Mouse (Mus musculus) hindbrain, postnatal 0 days (tissue): ENCODE data around the gene Sdc4. TPM values are rescaled to one million over a fixed set of nuclear protein-coding genes. Genes with fewer than 3 reads are reported as not detected.

ENCODE experiments used
- ATAC-seq: fragments of 200-750 bp; cut with Nextera tagmentation; 2 replicates; pipeline ENCODE4 v1.8.0; 2017; ENCODE audit warnings: mild to moderate bottlenecking, moderate TSS enrichment, moderate library complexity
- DNase-seq: peaks from one replicate; pipeline ENCODE4 v3.0.0-alpha.2; 2015; ENCODE audit warnings: low spot score
- H3K27ac ChIP-seq: fragments of 300-500 bp; sonication (generic); 2 replicates; pipeline ENCODE4 v1.5.1; 2014; ENCODE audit warnings: mild to moderate bottlenecking
- H3K27me3 ChIP-seq: fragments of 300-500 bp; sonication (generic); 2 replicates; pipeline ENCODE4 v1.6.1; 2014; ENCODE audit warnings: low read length, mixed read lengths; ENCODE audit not compliant: insufficient read depth
- H3K36me3 ChIP-seq: fragments of 300-500 bp; sonication (generic); 2 replicates; pipeline ENCODE4 v1.6.1; 2014; ENCODE audit warnings: low read length, mixed read lengths; ENCODE audit not compliant: insufficient read depth
- H3K4me1 ChIP-seq: fragments of 300-500 bp; sonication (generic); 2 replicates; pipeline ENCODE4 v1.6.1; 2014; ENCODE audit warnings: antibody characterized with exemption, low read length, mixed read lengths; ENCODE audit not compliant: insufficient read depth
- H3K4me2 ChIP-seq: fragments of 300-500 bp; sonication (generic); 2 replicates; pipeline ENCODE4 v1.6.1; 2014; ENCODE audit warnings: low read depth, mild to moderate bottlenecking, low read length, moderate library complexity, mixed read lengths
- H3K4me3 ChIP-seq: fragments of 300-500 bp; sonication (generic); 2 replicates; pipeline ENCODE4 v1.5.1; 2014; ENCODE audit warnings: low read length
- H3K9ac ChIP-seq: fragments of 300-500 bp; sonication (generic); replicated peaks from 2 replicates; pipeline ENCODE4 v1.6.1; 2014; ENCODE audit warnings: mild to moderate bottlenecking, low read length, moderate library complexity, mixed read lengths
- H3K9me3 ChIP-seq: fragments of 300-500 bp; sonication (generic); 2 replicates; pipeline ENCODE4 v1.6.1; 2016; ENCODE audit warnings: low read length, mixed read lengths
- CTCF ChIP-seq: IDR thresholded peaks from 2 replicates; pipeline ENCODE4 v1.5.1; 2016; ENCODE audit warnings: antibody characterized with exemption, control low read depth, low read depth
- WGBS: fragments of 180-500 bp; shearing (Covaris S2); extraction: QIAGEN DNeasy Blood & Tissue Kit; methylation state at CpG from one replicate; pipeline ENCODE4 v1.1.7; 2014; 5-methylcytosine and 5-hydroxymethylcytosine counted together
- polyA plus RNA-seq: library from polyadenylated mRNA; unstranded; fragments of >200 nt; fragmentation: Nextera tagmentation; extraction: Ambion mirVana; gene quantifications from 2 replicates; pipeline ENCODE4 v1.2.1, GENCODE M21; 2015
- total RNA-seq: library from RNA; depleted of rRNA; stranded (reverse); fragments of >200 nt; gene quantifications from 2 replicates; pipeline ENCODE4 v1.2.3, GENCODE M21; 2014

Sdc4 gene
- total and polyA plus RNA-seq, 2 experiments from 2014 or later: 31.1 to 36.7 TPM

DNA sequence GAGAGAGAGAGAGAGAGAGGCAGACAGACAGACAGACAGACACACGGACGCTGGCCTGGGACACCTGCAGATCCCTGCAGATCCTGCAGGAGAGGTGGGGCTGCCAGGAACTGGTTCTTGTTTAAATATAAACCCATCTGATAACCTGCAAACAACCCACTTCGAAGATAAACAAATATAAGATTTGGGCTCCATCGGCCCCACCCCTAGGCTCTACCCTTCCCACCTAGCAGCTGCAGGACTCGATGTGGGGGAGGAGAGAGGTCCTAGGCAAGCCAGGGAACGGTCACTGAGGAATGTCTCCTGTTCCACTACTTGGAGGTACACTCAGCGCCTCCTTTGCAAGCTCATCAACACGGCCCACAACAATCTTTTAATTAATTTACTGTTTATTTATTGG is 5.4 kb downstream of the Sdc4 start:
- DNase-seq (no peak), ATAC-seq (no peak)
- Histone ChIP-seq H3K4me3 (no peak overlapping the region), H3K4me2 (no peak overlapping the region), H3K27ac (no peak overlapping the region), H3K36me3 (no peaks in the 10 kb centered on the region), H3K9ac (no peak overlapping the region), H3K9me3 (no peaks in the 10 kb centered on the region), H3K27me3 (no peaks in the 10 kb centered on the region), H3K4me1 (peaks cover 12% of the 10 kb centered on the region)
- 72% methylated on average over 8 of the region's 8 CpGs for WGBS
- no peak for TF ChIP-seq CTCF

DNA sequence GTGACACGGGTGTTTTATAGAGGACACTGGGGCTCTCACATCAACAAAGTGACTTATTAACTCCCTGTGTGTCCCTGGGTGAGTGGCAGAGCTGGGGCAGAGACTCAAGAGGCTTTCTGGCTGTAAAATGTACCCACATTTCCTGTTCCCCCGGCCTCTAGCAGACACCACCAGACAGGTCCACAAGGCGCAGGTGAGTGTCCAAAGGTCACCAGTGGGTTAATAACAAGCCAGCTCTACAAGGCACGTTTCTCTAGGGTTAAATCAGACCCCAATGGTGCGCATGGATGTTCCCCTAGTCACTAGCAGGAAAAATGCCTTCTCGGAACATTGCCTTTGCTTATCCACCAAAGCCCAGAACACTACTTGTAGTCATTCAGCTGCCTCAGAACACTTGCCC is 6.0 kb downstream of the Sdc4 start:
- no peak for TF ChIP-seq CTCF
- 77% methylated on average over 6 of the region's 6 CpGs for WGBS
- H3K27me3 ChIP-seq: no peaks in the 10 kb centered on the region
- no peak overlapping the region for H3K4me3 ChIP-seq
- ATAC-seq (no peak), DNase-seq (no peak)
- H3K4me1 ChIP-seq: peaks cover 7% of the 10 kb centered on the region; the same call in 1 of the 2 replicates
- no peaks in the 10 kb centered on the region for H3K9me3 ChIP-seq
- no peak overlapping the region for H3K27ac ChIP-seq
- H3K4me2 ChIP-seq: no peak overlapping the region
- no peaks in the 10 kb centered on the region for H3K36me3 ChIP-seq
- H3K9ac ChIP-seq: no peak overlapping the region

DNA sequence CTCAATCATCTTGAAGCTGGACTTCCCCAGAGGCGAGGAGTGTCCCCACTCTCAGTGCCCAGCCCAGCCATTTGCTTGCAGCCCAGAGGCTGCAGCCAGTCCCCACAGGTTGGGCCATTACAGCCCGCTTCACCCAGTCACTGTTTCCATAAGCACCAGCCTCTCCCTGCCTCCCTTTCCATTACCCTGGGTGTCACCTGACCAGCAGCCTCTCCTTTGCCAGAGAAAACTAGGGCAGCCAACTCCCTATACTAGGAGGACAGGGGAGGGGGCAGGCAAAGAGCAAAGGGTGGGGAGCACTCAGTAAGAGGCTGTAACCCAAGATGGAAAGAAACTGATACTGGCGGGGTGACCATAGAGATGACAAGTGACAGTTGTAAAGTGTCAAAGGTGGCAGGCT is 6.7 kb downstream of the Sdc4 start:
- no peak overlapping the region for H3K4me3 ChIP-seq
- peak; percentile 63 for ATAC-seq
- no peaks in the 10 kb centered on the region for H3K36me3 ChIP-seq
- no peaks in the 10 kb centered on the region for H3K9me3 ChIP-seq
- no peak overlapping the region for H3K9ac ChIP-seq
- H3K27ac ChIP-seq: peak overlapping the region; percentile 71
- WGBS: 68% methylated on average over 3 of the region's 3 CpGs
- no peak overlapping the region for H3K4me2 ChIP-seq
- no peak for TF ChIP-seq CTCF
- H3K27me3 ChIP-seq: no peaks in the 10 kb centered on the region
- 0 out of 2 replicates have a peak, but pooled peaks cover 3% of the 10 kb centered on the region for H3K4me1 ChIP-seq
- DNase-seq: no peak

DNA sequence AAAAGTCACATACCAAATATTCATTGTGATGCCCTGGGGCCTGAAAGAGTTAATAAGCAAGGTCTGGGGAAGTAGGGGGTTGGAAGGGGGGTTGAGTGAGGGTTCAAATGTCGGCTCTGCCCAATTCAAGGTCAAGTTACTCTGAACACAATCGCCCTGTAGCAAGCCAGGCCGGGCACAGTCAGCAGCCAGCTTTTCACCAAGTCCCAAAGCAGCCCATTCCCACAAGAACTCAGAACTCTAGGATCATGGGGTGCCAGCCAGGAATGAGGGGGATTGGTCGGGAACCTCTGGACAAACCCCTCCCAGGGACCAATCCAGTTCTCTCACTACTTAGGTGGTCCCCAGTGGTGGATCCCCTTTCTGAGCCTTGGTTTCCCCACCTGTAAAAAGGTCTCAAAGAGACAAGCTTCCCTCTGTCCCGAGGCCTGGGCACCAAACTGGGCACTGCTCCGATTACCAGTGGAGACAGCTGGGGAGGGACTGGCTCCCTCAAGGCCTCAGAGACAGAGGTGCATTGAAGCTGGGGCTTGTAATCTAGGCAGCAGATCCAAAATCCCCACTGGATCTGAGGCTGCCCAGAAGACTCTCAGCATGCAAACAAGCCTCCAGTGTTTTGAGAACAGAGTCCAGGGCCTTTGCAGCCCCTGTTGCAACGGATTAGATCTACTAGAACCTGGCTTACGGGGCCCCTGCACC is 7.3 kb downstream of the Sdc4 start:
- 0 out of 2 replicates have a peak, but pooled peaks cover 2% of the 10 kb centered on the region for H3K4me1 ChIP-seq
- peak overlapping the region; percentile 71 for H3K27ac ChIP-seq
- peak; percentile 26 for DNase-seq
- H3K9me3 ChIP-seq: no peaks in the 10 kb centered on the region
- WGBS: 27% methylated on average over 8 of the region's 8 CpGs
- H3K4me2 ChIP-seq: no peak overlapping the region
- no peak overlapping the region for H3K4me3 ChIP-seq
- H3K9ac ChIP-seq: no peak overlapping the region
- ATAC-seq: peak; percentile 51; the same call in 1 of the 2 replicates
- TF ChIP-seq CTCF: no peak
- H3K27me3 ChIP-seq: no peaks in the 10 kb centered on the region
- no peaks in the 10 kb centered on the region for H3K36me3 ChIP-seq

DNA sequence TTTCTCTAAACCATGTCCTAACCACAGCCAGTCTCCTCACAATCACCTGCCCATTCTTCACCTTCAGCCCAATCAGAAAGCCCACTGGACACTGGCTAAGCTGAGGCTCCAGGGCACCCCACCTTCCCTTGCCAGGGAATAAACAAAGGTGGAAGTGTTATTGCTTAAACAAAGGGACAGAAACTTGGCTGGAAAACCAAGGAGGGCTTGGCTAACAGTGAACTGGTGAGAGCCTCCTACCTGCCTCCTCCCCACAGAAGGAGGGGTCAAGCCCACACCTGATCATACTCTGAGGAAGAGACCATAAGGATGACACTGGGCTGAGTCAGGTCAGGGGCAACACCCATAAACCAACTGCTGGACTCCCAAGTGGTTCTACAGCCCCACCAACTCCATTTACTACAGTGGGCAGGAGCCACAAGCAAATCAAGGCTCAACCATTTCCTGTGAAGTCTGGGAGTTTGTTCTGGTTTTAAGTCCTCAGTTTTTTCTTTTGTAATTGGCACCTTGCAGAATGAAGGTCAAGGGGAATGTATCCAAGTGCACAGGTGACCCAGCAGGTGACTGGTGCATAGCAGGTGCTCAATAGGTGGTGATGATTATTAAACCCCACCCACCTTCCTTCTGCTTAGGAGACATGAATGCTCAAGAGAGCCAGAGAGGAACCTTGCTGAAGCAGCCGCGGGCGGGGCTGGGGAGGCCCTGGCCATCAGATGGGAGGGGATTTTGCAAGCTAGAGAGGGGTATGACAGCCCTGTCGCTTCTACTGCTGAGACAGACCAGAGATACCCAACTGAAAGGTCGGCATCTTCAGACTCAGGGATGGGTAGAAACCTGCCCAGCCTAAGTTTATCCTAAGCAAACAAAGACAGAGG is 8.2 kb downstream of the Sdc4 start:
- no peaks in the 10 kb centered on the region for H3K9me3 ChIP-seq
- H3K4me3 ChIP-seq: no peak overlapping the region
- ATAC-seq (no peak), DNase-seq (no peak)
- no peak overlapping the region for H3K27ac ChIP-seq
- WGBS: 65% methylated on average over 5 of the region's 5 CpGs
- no peak overlapping the region for H3K4me2 ChIP-seq
- TF ChIP-seq CTCF: no peak
- H3K4me1 ChIP-seq: no peaks in the 10 kb centered on the region
- H3K9ac ChIP-seq: no peak overlapping the region
- H3K36me3 ChIP-seq: no peaks in the 10 kb centered on the region
- no peaks in the 10 kb centered on the region for H3K27me3 ChIP-seq

DNA sequence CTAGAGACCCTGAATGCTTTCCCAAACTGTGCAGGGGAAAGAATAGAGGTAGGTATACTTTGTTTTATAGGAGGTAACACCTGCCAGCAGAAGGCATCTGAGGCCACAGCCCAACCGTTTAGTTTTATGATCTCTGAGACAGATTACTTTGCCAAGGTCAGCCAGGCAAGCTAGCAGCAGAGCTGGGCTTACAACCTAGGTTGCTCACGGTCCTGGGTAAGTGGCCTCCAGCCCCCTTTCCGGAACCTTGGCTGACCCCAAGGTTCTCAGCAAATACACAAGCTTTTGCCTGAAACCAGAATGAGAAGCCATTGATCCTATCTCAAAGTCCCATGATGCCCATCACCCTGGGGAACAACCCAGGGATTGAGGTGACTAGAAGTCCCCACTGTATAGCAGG is 9.0 kb downstream of the Sdc4 start:
- Histone ChIP-seq H3K4me2 (no peak overlapping the region), H3K27me3 (no peaks in the 10 kb centered on the region), H3K9ac (no peak overlapping the region), H3K4me1 (no peaks in the 10 kb centered on the region), H3K36me3 (no peaks in the 10 kb centered on the region), H3K4me3 (no peak overlapping the region), H3K27ac (no peak overlapping the region), H3K9me3 (no peaks in the 10 kb centered on the region)
- WGBS: 81% methylated on average over 3 of the region's 3 CpGs
- no peak for TF ChIP-seq CTCF
- ATAC-seq (no peak), DNase-seq (no peak)
